Mouse (Mus musculus) spleen, postnatal 36 days (tissue): Measurements from ENCODE around the gene Cdh11.

Source experiments
- DNase-seq, 2 experiments: peaks; one replicate each; pipeline ENCODE4 v3.0.0; 2022; ENCODE audit warnings: low spot score in 2 of 2, mixed read lengths in 1 of 2

Gene Cdh11

GRCm38 (mm10) chr8:102785592-102786416, at the start of gene Cdh11:
Gene Cdh11, minus strand, starts transcription at chr8:102785642.
- DNase-seq = no peak

DNA sequence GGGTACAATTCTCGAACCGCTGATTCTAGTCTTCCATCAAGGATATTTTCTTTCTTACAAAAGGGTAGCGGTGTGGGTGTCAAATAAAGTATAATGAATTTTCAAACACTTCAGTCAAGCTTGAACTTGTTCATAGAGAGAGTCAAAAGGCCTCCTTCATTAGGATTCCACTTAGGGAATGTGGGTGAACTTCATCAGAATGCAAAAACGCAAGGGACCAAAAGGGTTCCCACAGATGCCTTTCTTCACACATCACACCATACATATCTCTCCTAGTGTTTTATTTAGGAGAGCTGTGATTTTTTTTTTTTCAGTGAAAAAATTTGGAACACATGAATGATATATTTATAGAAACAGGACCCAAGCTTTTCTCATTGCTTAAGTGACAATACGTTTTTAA, 28.5 kb upstream of the Cdh11 start:
- DNase-seq = no peak

DNA sequence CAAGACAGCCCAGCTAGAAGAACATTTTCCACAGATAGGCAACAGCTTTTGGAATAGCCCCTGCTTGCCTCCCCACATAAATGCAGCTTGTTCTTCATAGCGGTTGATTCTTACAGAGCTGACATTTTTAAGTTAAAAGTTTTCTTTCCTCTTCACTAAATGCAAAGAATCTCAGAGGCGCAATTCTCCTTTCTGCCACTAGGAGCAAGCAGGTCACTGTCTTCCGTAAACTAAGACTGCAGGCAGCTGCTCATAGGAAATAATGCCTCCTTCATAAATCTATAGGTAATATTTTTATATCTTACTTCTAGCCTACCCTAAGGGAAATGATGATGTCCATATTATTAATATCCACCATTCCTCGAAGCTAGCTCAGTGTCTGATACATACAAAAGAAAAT, 4.9 kb upstream of the Cdh11 start:
- no peak for DNase-seq

GRCm38 (mm10) chr8:102786467-102787360, 1.3 kb upstream of the Cdh11 start:
- DNase-seq = no peak

DNA sequence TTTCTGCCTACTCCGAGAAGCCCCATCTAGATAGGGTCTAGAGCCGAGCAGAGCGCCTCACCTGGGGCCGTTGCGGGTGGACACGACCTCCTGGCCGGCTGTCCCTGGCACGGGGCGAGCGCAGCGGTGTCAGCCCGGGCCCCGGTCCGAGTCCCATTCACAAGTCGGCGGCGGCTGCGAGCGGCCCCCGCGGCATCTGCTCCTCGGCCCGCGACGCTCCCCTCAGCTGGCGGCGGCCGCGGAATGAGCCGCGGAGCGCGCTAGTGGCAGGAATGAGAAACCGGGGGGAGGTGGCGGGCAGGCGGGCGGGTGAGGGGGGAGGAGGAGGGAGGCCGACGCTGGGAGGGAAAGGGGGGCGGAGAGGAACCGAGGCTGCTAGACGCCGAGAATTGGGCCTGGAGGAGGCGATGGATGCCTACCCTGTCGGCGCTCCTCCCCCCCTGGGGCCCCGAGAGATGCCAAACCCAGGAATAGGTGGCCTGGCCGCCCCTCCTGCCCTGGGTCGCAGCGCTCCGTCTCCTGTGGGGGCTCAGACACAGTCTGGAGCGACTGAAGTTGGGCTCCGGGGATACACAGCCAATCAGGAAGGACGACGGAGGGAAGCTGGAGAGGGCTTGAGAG, 497 bp downstream of the Cdh11 start:
- DNase-seq = peak in 1 of 2 experiments; percentile 1

DNA sequence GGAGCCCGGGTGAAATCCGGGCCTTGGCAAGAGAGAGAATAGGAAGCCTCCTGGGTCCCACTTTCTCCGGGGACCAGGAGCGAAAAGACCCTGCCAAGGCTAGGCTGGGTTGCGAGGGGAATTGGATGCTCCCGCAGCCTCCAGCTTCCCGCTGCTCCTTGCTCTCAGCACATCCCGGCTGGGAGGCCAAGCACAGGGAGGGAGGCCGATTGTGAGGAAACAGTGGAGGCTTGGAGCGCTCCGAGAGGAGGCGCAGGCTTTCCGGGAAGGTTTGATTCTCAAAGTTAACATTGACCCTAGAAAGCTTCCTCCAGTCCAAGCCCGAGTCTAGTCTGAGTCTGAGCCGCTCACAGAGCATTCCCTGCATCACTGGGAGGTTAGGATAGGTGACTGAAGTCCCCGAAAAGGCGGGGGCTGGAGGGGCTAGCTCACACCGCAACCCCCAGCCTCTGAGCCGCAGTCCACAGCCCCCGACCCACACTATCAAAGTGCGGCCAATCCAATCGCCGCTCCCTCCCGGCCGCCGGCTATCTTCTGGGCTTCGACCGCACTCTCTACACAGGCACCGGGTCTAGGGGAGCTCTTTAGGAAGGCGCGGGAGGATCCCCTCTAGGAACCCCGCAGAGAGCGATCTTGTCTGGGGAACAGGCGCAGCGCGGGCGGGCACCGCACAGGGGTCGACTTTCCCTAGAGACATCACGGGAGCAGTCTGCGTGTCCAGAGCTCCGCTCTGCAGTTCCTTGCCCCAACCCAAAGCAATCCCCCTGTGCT, 1.4 kb downstream of the Cdh11 start:
- no peak for DNase-seq

GRCm38 (mm10) chr8:102782707-102783489, 2.5 kb downstream of the Cdh11 start:
- no peak for DNase-seq

- no peak for DNase-seq
These were observed 4.5 kb downstream of the Cdh11 start for GRCm38 (mm10) chr8:102780899-102781298.

GRCm38 (mm10) chr8:102774594-102774993, 10.8 kb downstream of the Cdh11 start:
- no peak for DNase-seq

DNA sequence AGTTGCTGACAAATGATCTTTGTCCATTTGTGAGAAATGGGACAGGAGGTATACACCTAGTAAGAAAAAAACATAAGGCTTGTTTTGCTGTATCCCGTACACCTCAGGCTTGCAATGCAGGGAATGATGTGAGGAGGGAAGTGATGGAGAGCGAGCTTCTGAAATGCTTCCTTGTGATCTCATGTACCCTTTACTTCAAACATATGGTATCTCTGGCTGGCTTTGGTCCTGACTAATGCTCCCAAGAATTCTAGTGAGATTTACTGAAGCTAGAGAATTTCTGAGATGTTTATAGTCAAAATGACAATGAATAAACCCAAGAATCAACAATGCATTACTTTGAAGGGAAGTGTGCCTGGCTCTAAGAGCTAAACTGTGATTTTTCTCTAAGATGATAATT, 14.0 kb downstream of the Cdh11 start:
- no peak for DNase-seq

- DNase-seq = no peak
These were observed 31.6 kb downstream of the Cdh11 start for GRCm38 (mm10) chr8:102753839-102754238.

- DNase-seq = no peak
These were observed 42.5 kb downstream of the Cdh11 start for GRCm38 (mm10) chr8:102742940-102743339.

GRCm38 (mm10) chr8:102742008-102742591, 43.3 kb downstream of the Cdh11 start:
- DNase-seq = no peak

DNA sequence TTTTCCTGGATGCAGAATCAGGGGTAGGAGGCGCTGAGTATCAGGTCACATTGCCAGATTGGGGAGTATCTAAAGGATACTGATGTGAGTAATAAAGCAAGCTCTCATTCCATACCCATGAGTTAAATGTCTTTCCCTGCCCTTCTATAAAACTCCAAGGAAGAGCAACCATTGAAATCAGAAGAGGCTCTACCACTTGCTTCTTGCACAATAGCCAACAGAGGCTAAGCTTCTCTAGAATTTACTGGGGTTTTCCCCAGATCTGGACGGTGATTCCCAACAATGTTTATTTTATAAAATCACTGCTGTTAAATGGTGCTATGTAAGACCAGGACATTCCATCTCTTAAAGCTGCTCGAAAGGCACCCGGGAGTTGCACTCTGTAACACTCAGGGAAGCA, 44.5 kb downstream of the Cdh11 start:
- DNase-seq = no peak

DNA sequence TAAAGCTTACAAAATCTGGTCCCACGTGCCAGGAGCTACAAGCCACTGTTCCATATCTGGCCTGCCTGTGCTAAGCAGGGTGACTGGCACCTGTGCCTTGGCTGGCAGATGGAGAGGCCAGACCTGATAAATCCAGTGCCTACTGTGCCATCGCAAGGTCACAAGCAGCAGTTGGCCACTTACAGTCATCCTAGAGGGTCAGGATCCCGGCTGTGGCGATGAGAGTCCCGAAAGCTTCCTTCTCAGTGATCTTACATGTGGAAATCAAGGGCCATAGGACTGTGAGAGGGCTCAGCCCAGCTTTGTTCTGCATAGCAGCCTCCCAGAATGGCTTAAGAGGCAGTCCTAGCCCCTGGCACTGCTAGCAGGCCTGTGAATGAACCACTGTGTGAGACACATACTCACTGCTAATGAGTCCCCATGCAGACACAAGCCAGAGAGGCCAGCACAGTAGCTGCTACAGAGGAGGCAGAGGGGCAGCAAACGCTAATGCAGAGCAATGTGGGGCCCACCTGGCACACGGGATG, 46.4 kb downstream of the Cdh11 start:
- no peak for DNase-seq

DNA sequence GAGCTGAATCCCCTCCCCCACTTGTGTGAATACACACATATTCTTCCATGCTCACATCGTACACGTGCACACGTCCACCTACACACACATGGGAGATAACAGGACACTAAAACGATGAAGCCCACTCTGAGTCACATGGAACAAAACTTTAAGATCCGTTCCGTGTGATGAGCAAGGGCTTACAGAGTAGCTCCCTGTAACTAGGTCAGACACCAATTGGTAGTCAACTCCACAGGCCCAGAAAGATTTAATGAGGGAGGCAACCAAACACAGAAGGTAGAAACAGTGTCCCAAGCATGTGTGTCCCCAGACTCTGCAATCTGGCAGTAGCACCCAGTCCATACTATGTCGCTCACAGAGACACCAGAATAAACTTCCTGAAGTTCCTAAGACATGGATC, 47.0 kb downstream of the Cdh11 start:
- DNase-seq = no peak

GRCm38 (mm10) chr8:102734419-102734818, 51.0 kb downstream of the Cdh11 start:
- no peak for DNase-seq

- no peak for DNase-seq
These were observed 59.1 kb downstream of the Cdh11 start for GRCm38 (mm10) chr8:102726206-102726935.

DNA sequence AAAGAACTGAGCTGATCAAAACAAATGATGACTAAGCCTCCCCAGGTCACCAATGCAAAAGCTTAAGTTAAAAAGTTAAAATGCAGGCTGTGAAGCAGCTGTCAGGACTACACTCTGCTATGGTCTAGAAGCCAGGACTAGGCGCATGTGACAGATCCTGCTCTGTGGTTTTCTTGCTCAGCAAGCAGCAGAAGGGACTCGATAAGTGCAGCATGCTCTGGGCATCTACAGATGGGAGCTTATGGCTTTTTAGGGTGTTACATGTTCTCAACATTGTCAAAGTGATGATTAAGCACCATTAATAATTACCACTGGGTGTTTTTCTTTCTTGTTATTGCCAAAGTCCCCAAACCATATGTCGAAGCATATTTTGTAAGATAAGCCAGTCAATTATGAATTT, 59.9 kb downstream of the Cdh11 start:
- no peak for DNase-seq
